Mouse (Mus musculus) liver, embryonic 14.5 days (tissue): Measurements from ENCODE around the gene Ndnf.

ENCODE experiments used
- CTCF ChIP-seq: IDR thresholded peaks from 2 replicates; pipeline ENCODE4 v1.5.1; 2016; ENCODE audit warnings: antibody characterized with exemption, low read depth, control low read depth
- EP300 ChIP-seq: IDR thresholded peaks from 2 replicates; pipeline ENCODE4 v1.6.1; 2016; ENCODE audit warnings: antibody characterized with exemption, low read depth

GRCm38 (mm10) chr6:65760073-65760472 lies 88.7 kb downstream of the Ndnf start:
- no peak for TF ChIP-seq CTCF
- no peak for TF ChIP-seq EP300
